Mouse (Mus musculus): ENCODE results near the gene Dab2ip. TPM values are rescaled to one million over a fixed set of nuclear protein-coding genes. Genes with fewer than 3 reads are reported as not detected.

Gene Dab2ip
- polyA plus RNA-seq, 1 experiment from 2014 or later: 62.4 TPM

DNA sequence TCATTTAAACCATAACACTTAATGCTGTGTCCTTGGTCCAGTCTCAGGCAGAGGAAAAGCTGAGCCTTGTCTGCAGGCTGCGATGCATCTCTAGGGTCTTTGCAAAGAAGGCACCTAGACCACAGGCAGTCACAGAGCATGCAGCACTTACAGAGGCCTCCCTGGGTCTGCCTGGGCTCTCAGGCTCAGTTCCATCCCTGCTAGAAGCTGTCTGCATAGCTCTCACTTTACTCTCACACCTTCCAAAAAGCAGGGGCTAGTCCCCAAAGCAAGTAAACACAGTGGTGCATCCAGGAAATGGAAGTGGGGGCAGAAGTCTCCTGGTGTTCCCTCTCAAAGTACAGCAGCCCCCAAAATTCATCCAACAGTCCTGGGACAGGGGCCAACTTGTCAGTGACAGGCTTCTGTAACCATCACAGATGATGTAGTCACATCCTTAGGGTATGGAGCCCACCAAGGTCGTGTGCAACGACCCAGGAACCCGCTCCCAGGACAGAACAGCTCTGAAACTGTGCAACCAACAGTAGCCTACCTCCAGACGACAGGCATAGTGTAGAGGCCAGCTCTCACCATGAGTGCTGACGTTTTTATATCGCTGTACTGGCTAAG lies 192.6 kb downstream of the Dab2ip start:
- Histone ChIP-seq H3K4me1 (peaks cover 17% of the 10 kb centered on the region), H3K4me2 (no peak overlapping the region), H3K9ac (replicated peaks) (no peak overlapping the region), H3K27ac (replicated peaks) (no peak overlapping the region), H3K9me3 (replicated peaks) (no peaks in the 10 kb centered on the region), H3K4me3 (replicated peaks) (no peak overlapping the region), H3K36me3 (no peaks in the 10 kb centered on the region), H3K27me3 (replicated peaks) (no peaks in the 10 kb centered on the region)
- 81% methylated on average over 7 of the region's 7 CpGs for WGBS
- no peak for ATAC-seq (ENCODE audit: low FRiP score)

DNA sequence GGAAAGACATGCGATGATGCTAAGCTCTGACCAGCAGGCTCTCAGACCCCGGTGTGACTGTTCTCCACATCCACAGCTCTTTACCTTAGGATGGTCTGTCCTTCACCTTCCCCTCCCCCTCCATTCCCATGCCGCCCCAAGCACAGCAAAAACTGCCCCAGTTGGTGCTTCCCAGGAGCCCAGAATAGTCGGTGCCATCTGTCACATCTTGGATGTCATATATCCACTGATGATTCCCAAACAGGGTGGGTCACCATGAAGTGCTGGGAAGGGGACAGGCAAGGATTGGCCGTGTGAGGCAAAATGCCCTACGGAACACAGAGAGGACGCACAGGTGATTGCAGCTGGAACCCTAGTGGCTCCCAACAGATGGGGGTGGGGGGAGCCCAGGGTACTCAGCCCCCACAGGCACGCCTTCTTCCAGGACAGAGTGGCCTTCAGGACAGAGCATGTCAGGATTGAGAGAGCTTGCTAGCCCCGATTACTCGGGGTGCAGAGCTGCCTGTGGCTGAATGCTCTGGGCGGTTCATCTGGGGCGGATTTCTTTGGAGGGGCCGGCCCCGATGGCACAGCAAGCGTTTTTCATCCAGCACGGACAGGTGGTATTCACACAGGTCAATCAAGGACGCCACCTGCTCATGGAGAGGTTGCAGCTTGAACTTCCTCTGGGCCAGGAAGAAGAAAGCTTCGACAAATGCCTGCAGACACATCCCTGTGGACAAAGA lies 193.9 kb downstream of the Dab2ip start:
- 83% methylated on average over 18 of the region's 18 CpGs for WGBS
- ATAC-seq (ENCODE audit: low FRiP score): no peak
- no peaks in the 10 kb centered on the region for H3K9me3 ChIP-seq (replicated peaks)

DNA sequence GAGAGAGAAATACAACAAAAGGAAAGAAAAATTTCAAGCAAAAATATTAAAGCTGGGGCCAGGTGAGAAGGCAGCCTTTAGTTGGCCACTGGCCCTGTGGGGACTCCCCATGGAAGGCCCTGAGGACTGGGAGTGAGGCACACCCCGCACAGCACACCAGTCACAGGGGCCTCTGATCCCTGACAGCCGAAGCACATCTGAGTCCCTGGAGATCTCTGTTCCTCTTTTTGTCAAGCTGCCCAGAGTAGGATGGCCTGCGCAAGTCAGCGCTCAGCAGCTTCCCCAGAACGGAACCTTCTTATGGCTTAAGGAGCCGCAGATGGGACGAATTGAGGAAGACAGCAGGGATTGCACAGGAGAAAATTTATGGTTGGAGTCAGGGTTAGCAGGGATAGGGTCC lies 198.4 kb downstream of the Dab2ip start:
- H3K4me1 ChIP-seq: no peaks in the 10 kb centered on the region
- no peaks in the 10 kb centered on the region for H3K36me3 ChIP-seq
- H3K4me3 ChIP-seq (replicated peaks): no peak overlapping the region
- H3K9ac ChIP-seq (replicated peaks): no peak overlapping the region
- ATAC-seq (ENCODE audit: low FRiP score): no peak
- H3K27me3 ChIP-seq (replicated peaks): no peaks in the 10 kb centered on the region
- no peaks in the 10 kb centered on the region for H3K9me3 ChIP-seq (replicated peaks)
- no peak overlapping the region for H3K4me2 ChIP-seq
- no peak overlapping the region for H3K27ac ChIP-seq (replicated peaks)
- WGBS: 48% methylated on average over 7 of the region's 7 CpGs

More for the DNA sequence above, 193.9 kb downstream of the Dab2ip start:
- H3K4me2 ChIP-seq: no peak overlapping the region
- no peak overlapping the region for H3K27ac ChIP-seq (replicated peaks)
- peaks cover 11% of the 10 kb centered on the region for H3K4me1 ChIP-seq
- H3K4me3 ChIP-seq (replicated peaks): no peak overlapping the region
- H3K27me3 ChIP-seq (replicated peaks): no peaks in the 10 kb centered on the region
- no peaks in the 10 kb centered on the region for H3K36me3 ChIP-seq
- no peak overlapping the region for H3K9ac ChIP-seq (replicated peaks)

DNA sequence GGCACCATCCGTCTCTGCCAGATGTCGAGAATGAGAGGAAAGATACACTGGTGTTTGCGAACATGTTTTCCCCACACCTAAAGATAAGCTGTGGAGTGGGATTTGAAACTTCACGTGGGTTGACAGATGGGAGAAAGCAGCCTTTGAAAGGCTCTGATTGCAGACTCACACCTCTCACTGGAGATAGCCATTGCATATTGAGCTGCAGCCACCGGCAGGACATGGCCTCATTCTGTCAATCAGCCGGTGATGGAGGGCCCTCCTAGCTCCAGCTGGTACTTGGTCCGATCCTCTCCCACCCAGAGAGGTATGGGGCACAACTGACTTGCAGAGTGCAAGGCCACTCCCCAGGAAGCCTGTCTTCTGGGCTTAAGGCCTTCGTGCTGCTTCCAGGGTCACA lies 202.3 kb downstream of the Dab2ip start:
- H3K4me3 ChIP-seq (replicated peaks): no peak overlapping the region
- ATAC-seq (ENCODE audit: low FRiP score): no peak
- H3K27ac ChIP-seq (replicated peaks): no peak overlapping the region
- H3K36me3 ChIP-seq: no peaks in the 10 kb centered on the region
- H3K9ac ChIP-seq (replicated peaks): no peak overlapping the region
- H3K4me2 ChIP-seq: no peak overlapping the region
- no peaks in the 10 kb centered on the region for H3K27me3 ChIP-seq (replicated peaks)
- H3K4me1 ChIP-seq: no peaks in the 10 kb centered on the region
- H3K9me3 ChIP-seq (replicated peaks): no peaks in the 10 kb centered on the region
- WGBS: 69% methylated on average over 8 of the region's 8 CpGs

DNA sequence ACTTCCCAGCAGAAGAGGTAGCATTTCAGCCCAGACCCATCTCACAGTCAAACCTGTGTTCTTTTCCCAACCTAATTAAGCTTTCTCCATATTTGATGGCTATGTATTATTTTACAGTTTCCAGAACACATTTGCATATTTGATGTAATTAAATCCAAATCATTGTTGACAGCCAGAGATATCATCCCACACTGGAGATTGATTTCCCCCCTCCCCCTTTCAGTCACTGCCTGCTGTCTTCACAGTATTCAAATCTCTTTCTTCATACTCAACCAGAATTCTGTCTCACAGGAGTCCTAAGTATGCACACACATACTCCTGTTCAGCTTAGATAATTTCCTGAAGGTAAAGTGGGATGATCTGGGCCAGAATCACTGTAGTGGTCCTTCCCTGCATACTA lies 202.8 kb downstream of the Dab2ip start:
- Histone ChIP-seq H3K27ac (replicated peaks) (no peak overlapping the region), H3K27me3 (replicated peaks) (no peaks in the 10 kb centered on the region), H3K4me3 (replicated peaks) (no peak overlapping the region), H3K36me3 (no peaks in the 10 kb centered on the region), H3K9me3 (replicated peaks) (no peaks in the 10 kb centered on the region), H3K9ac (replicated peaks) (no peak overlapping the region), H3K4me2 (no peak overlapping the region), H3K4me1 (no peaks in the 10 kb centered on the region)
- no peak for ATAC-seq (ENCODE audit: low FRiP score)

DNA sequence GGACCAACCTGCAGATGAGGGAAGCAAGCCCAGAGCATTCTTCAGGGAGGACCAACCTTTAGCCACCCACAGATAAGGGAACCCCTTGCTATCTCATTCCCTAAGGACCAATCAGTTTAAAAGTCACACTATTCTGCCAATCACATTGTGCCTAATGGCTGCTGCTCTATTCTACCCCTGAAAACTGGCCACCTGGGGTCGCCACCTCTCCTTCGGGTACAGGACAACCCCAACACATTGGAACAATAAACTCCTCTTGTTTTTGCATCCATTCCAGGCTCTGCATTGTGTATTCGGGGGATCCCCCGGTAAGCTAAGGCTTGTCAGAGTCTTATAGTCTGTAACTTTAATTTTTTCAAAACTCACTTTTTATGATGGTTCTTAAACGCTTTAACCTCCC lies 203.4 kb downstream of the Dab2ip start:
- no peaks in the 10 kb centered on the region for H3K4me1 ChIP-seq
- H3K9me3 ChIP-seq (replicated peaks): no peaks in the 10 kb centered on the region
- H3K36me3 ChIP-seq: no peaks in the 10 kb centered on the region

DNA sequence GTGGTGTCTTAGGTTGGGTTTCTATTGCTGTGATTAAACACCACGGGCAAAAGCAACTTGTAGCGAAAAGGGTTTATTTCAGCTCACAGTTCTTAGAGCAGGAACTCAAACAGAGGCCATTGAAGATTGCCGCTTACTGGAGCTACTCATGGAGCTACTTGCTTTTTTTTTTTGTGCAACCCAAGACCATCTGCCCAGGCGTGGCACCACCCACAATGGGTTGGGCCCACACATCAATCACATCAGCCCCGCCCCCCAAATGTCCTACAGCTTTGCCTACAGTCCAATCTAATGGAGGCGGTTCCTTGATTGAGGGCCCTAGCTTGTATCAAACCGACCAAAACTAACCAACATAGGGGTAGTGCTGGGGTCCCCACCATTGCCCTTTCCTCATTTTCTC lies 205.8 kb downstream of the Dab2ip start:
- Histone ChIP-seq H3K27me3 (replicated peaks) (no peaks in the 10 kb centered on the region), H3K4me2 (no peak overlapping the region), H3K9ac (replicated peaks) (no peak overlapping the region), H3K9me3 (replicated peaks) (no peaks in the 10 kb centered on the region), H3K36me3 (no peaks in the 10 kb centered on the region), H3K4me1 (peaks cover 12% of the 10 kb centered on the region), H3K4me3 (replicated peaks) (no peak overlapping the region), H3K27ac (replicated peaks) (no peak overlapping the region)
- ATAC-seq (ENCODE audit: low FRiP score): no peak
- WGBS: 90% methylated on average over 7 of the region's 7 CpGs

More for the DNA sequence above, 203.4 kb downstream of the Dab2ip start:
- H3K27ac ChIP-seq (replicated peaks): no peak overlapping the region
- no peak overlapping the region for H3K9ac ChIP-seq (replicated peaks)
- ATAC-seq (ENCODE audit: low FRiP score): no peak
- H3K4me3 ChIP-seq (replicated peaks): no peak overlapping the region
- no peaks in the 10 kb centered on the region for H3K27me3 ChIP-seq (replicated peaks)
- no peak overlapping the region for H3K4me2 ChIP-seq
- 82% methylated on average over 5 of the region's 5 CpGs for whole genome bisulfite sequencing

DNA sequence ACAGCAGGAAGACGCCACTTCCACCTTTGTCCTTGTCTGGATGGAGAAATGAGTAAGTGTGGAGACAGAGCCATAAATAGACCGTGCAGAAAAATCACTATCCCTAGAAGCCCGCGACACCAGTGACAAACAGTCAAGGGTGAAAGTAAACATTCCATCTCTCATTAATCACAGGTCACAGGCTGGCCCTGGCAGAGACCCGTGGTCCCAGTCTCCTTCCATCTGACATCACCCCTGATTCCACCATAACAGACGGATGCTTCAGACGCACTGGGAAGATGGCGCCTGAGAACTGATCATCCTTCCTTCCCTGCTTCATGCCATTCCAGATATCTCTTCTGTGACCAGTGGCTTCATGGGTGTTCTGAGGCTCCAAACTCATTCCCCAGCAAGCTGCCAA lies 206.3 kb downstream of the Dab2ip start:
- H3K4me3 ChIP-seq (replicated peaks): no peak overlapping the region
- H3K27me3 ChIP-seq (replicated peaks): no peaks in the 10 kb centered on the region
- peaks cover 14% of the 10 kb centered on the region for H3K4me1 ChIP-seq
- ATAC-seq (ENCODE audit: low FRiP score): no peak
- H3K36me3 ChIP-seq: no peaks in the 10 kb centered on the region
- 77% methylated on average over 8 of the region's 8 CpGs for WGBS
- no peaks in the 10 kb centered on the region for H3K9me3 ChIP-seq (replicated peaks)
- H3K9ac ChIP-seq (replicated peaks): no peak overlapping the region
- no peak overlapping the region for H3K4me2 ChIP-seq
- no peak overlapping the region for H3K27ac ChIP-seq (replicated peaks)

DNA sequence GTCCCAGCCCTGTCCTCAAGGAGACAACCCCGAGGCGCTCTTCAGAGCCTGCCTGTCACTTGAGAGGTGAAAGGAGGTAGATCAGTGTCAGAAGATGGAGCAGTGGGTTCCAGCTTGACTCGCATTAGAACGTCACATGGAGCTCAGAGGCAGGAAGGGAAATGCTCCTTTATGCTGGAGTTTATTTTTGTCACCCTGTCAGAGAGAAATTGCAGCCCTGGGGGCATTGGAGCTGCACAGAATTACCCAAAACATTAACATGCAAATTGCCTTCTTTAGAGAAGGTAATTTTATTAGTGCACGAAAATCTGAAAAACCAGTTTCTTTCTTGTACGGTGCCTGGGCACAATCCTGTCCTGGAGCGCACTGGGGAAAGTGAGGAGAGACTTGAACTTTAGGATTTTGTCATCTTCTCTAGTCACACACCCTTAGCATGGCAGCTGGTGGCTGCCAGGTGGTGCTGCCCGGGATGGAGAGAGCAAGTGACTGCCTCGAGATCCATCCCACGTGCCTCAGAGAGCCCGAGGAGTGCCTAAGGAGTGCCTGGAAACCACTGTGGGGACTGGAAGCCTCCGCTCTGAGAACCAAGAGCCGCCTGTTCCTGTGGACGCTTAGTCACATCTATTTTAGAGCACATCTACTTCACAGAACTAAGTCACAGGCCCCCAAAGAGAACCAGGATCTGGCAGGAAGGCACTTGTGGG lies 209.9 kb downstream of the Dab2ip start:
- peaks cover 14% of the 10 kb centered on the region for H3K4me1 ChIP-seq
- no peaks in the 10 kb centered on the region for H3K27me3 ChIP-seq (replicated peaks)
- no peaks in the 10 kb centered on the region for H3K36me3 ChIP-seq
- no peak overlapping the region for H3K27ac ChIP-seq (replicated peaks)
- peak; percentile 32; the same call in 1 of the 2 replicates for ATAC-seq (ENCODE audit: low FRiP score)
- no peak overlapping the region for H3K4me3 ChIP-seq (replicated peaks)
- H3K9ac ChIP-seq (replicated peaks): no peak overlapping the region
- H3K9me3 ChIP-seq (replicated peaks): no peaks in the 10 kb centered on the region
- 26% methylated on average over 14 of the region's 14 CpGs for WGBS
- no peak overlapping the region for H3K4me2 ChIP-seq

DNA sequence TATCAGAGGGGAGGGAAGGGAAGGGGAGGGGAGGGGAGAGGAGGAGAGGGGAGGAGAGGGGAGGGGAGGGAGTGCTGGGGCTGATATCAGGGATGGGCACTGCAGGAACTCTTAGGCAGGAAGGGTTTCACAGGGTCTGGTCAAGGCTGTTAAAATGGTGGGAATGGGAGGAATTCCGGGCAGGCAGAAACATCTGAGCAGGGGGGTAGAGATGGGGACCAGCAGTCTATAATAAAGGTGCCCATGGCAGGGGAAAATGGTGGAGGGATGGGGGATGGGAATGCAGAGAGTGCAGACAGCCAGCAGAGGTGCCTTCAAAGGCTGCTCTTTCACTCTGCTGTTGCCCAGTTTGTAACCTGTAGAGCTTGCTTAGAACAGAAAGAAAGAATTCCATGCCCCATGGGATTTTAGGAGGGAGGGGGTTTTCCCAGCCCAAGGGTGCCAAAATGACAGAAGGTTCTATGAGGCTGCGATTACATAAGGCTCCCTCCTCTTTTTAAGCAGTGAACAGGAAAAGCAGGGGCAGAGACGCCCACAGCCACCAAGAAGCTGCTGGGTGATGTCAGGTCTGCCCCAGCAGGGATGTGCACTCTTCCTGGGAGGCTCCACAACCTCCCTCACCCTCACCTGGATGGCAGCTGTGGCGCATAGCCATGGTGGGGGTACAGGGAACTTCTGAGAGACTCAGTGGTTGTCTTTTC lies 210.6 kb downstream of the Dab2ip start:
- Histone ChIP-seq H3K9ac (replicated peaks) (no peak overlapping the region), H3K4me1 (peaks cover 14% of the 10 kb centered on the region), H3K27ac (replicated peaks) (no peak overlapping the region), H3K4me3 (replicated peaks) (no peak overlapping the region), H3K4me2 (no peak overlapping the region), H3K36me3 (no peaks in the 10 kb centered on the region), H3K9me3 (replicated peaks) (no peaks in the 10 kb centered on the region), H3K27me3 (replicated peaks) (no peaks in the 10 kb centered on the region)
- no peak for ATAC-seq (ENCODE audit: low FRiP score)
- 42% methylated on average over 4 of the region's 4 CpGs for WGBS

DNA sequence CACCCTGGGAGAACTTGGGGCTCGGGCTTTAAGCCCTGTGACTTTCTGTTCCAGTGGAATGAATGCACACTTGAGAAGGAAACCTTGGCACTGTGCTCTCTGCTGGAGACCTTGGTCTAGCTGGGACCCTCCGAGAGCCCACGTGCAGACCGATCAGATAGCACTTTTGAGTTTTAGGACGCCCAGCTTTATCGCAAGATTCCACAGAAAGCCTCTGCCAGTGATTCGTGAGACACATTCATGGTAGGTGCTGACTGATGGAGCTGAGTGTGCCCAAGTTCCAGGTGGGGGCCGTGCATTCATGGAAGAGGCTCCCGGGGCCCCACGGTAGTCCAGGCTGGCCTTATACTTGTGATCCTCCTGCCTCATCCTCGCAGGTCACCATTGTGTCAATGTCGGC lies 211.3 kb downstream of the Dab2ip start:
- H3K9ac ChIP-seq (replicated peaks): no peak overlapping the region
- no peaks in the 10 kb centered on the region for H3K36me3 ChIP-seq
- H3K4me2 ChIP-seq: no peak overlapping the region
- no peaks in the 10 kb centered on the region for H3K27me3 ChIP-seq (replicated peaks)
- H3K27ac ChIP-seq (replicated peaks): no peak overlapping the region
- no peaks in the 10 kb centered on the region for H3K9me3 ChIP-seq (replicated peaks)
- ATAC-seq (ENCODE audit: low FRiP score): no peak
- no peak overlapping the region for H3K4me3 ChIP-seq (replicated peaks)
- peaks cover 14% of the 10 kb centered on the region for H3K4me1 ChIP-seq
- 92% methylated on average over 12 of the region's 12 CpGs for WGBS
